Mouse (Mus musculus) urinary bladder, postnatal 4 days (tissue): ENCODE results near the gene Gm10638.

Source experiments
- DNase-seq, 2 experiments: peaks; one replicate each; pipeline ENCODE4 v3.0.0; 2021 to 2022; ENCODE audit warnings: low spot score in 2 of 2

The Gm10638 gene

GRCm38 (mm10) chr8:86735446-86736111 is 9.9 kb upstream of the Gm10638 start:
- DNase-seq, result no peak

GRCm38 (mm10) chr8:86740899-86741298 is 4.6 kb upstream of the Gm10638 start:
- DNase-seq, result no peak

- no peak for DNase-seq
These were observed 3.9 kb upstream of the Gm10638 start for GRCm38 (mm10) chr8:86741627-86742026.

GRCm38 (mm10) chr8:86742605-86743345 is 2.7 kb upstream of the Gm10638 start:
- DNase-seq, result no peak

GRCm38 (mm10) chr8:86744313-86745220 is 932 bp upstream of the Gm10638 start:
- DNase-seq, result no peak

GRCm38 (mm10) chr8:86745935-86746441 is 489 bp downstream of the Gm10638 start:
- DNase-seq, result peak; percentile 92 to 94

GRCm38 (mm10) chr8:86746511-86746910 is 1.0 kb downstream of the Gm10638 start:
- DNase-seq, result peak in 1 of 2 experiments; percentile 58

GRCm38 (mm10) chr8:86749842-86750241 is 4.3 kb downstream of the Gm10638 start:
- no peak for DNase-seq

GRCm38 (mm10) chr8:86756948-86757733 is 11.6 kb downstream of the Gm10638 start:
- DNase-seq, result no peak

- no peak for DNase-seq
These were observed 13.2 kb downstream of the Gm10638 start for GRCm38 (mm10) chr8:86758651-86759050.

- DNase-seq, result no peak
These were observed 13.6 kb downstream of the Gm10638 start for GRCm38 (mm10) chr8:86759090-86759491.

- DNase-seq, result no peak
These were observed 15.2 kb downstream of the Gm10638 start for GRCm38 (mm10) chr8:86760746-86761145.

- no peak for DNase-seq
These were observed 17.3 kb downstream of the Gm10638 start for GRCm38 (mm10) chr8:86762806-86763205.

- no peak for DNase-seq
These were observed 19.7 kb downstream of the Gm10638 start for GRCm38 (mm10) chr8:86765155-86765554.

GRCm38 (mm10) chr8:86765669-86766068 is 20.2 kb downstream of the Gm10638 start:
- no peak for DNase-seq

GRCm38 (mm10) chr8:86766548-86767211 is 21.2 kb downstream of the Gm10638 start:
- DNase-seq, result no peak

GRCm38 (mm10) chr8:86768499-86768898 is 23.0 kb downstream of the Gm10638 start:
- peak in 1 of 2 experiments; percentile 56 for DNase-seq

GRCm38 (mm10) chr8:86769945-86770715 is 24.6 kb downstream of the Gm10638 start:
- no peak for DNase-seq

- DNase-seq, result no peak
These were observed 33.7 kb downstream of the Gm10638 start for GRCm38 (mm10) chr8:86779207-86779606.

GRCm38 (mm10) chr8:86781094-86781493 is 35.6 kb downstream of the Gm10638 start:
- DNase-seq, result no peak
